Mouse (Mus musculus) heart, postnatal 14 days (tissue): Measurements from ENCODE around the gene Gpc2. TPM values are rescaled to one million over a fixed set of nuclear protein-coding genes. Genes with fewer than 3 reads are reported as not detected.
A peak's percentile ranks its signal among the peaks of the same experiment; 100 is the strongest.

ENCODE experiments used
- DNase-seq, 2 experiments: peaks; one replicate each; pipeline ENCODE4 v3.0.0; 2021 to 2022
- intact Hi-C: fragments of 180-260 bp; cut with DNase I; formaldehyde crosslinking; loops from one replicate; pipeline ENCODE4 v1.15.1; 2025
- long read RNA-seq, 2 experiments: library from polyadenylated mRNA; stranded (forward); transcript quantifications; one replicate each; pipeline ENCODE4 v2.0.0; 2021
- total RNA-seq, 2 experiments: library from RNA; stranded (reverse); gene quantifications; 2 replicates each; pipeline ENCODE4 v1.2.3; 2021

Gpc2 gene
- total RNA-seq, result under 1 TPM; 0.26 to 0.51 TPM
- long read RNA-seq, experiment 1, partial matches to known transcripts, result 0 of 1 reads
- long read RNA-seq, experiment 1, other reads (novel, unspliced or antisense), result 0 of 1 reads
- long read RNA-seq, experiment 2, result 0 reads

DNA sequence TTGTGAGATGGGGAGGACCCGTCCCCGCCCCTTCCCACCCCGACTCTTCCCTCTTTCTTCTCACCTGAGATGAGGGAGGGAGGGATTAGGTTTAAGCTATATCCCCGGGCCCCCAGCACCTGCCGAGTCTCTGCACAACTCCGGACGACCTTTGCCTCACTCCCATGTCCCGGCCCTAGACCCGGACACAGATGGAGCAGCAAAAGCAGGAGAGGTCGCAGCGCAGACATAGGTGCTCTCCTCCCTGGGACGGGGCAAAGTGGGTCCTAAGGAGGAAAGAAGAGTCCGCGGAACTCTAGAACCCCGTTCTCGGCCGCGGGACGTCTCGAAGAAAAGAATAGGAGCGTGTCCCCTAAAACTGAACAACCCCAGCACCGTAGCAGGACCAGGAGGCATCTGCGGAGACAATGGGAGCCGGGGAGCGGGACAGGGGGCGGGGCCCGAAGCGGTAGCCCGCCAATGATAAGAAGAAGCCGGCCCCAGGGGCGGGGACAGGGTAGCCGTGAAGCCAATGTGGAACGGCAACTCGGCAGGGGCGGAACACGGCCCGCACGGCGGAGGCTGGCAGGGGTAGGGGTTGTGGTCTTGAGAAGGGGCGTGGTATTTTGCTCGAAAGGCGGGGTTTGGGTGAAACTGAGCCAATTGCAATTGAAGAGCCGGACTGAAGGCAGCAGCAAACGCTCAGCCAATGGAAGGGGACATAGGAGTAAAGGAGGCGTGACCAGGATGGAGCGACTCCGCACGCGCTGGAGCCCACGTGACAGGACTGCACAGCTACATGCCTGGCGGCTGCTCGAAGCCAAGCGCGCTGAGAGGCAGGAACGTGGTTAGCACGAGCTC, at the start of gene Gpc2, which contains the start of the genes Gm43720 and Stag3:
Gene Gpc2 (minus strand): TSS at position 421 of the 840 bp plus-strand sequence.
Gene Gm43720 (minus strand): TSS at position 374 of the 840 bp plus-strand sequence.
Gene Stag3 (plus strand): TSS at position 656 of the 840 bp plus-strand sequence.
- intact Hi-C loops, result no loop called here
- peak; percentile 80 to 81 for DNase-seq

- intact Hi-C loops, result no loop called here
Observed at GRCm38 (mm10) chr5:138312795-138313194, 33.0 kb upstream of the Gpc2 start.

DNA sequence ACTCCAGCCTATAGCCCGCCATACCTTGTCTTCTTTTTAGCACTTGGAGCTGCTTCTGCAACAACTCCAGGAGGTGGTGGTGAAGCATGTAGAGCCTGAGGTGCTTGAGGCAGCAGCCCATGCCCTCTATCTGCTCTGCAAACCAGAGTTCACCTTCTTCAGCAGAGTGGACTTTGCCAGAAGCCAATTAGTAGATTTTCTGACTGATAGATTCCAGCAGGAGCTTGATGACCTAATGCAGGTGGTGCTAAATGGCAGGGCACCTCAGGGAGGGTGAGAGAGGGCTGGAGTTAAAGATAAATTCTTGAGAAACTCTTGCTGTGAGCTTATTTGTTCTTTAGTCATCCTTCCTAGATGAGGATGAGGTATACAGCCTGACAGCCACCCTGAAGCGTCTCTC, 19.8 kb upstream of the Gpc2 start:
- DNase-seq, result no peak
- intact Hi-C loops, result no loop called here

More at GRCm38 (mm10) chr5:138312795-138313194, 33.0 kb upstream of the Gpc2 start:
- DNase-seq, result no peak

DNA sequence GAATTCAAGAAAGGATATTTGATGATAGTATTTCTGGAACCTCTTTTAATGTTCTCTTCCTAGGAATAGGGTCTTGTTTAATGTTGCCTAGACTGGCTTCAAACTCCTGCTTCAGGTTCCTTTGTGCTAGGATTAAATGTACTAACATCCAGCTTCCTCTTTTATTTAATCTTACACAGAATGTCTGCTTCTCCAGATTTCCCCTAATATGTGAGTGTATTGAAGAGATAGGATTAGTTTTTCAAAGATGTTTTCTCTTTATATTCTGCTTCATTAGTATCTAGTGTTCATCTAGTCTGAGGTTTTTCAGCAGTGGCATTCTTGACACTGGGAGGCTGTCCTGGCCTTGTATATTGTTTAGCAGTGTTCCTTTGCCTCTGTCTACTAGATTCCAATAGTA, 14.4 kb upstream of the Gpc2 start:
- DNase-seq, result no peak
- intact Hi-C loops, result no loop called here

- intact Hi-C loops, result no loop called here
- no peak for DNase-seq
Observed at GRCm38 (mm10) chr5:138291638-138292037, 11.8 kb upstream of the Gpc2 start.

GRCm38 (mm10) chr5:138287861-138288260, 8.1 kb upstream of the Gpc2 start:
- DNase-seq, result no peak
- intact Hi-C loops, result no loop called here

DNA sequence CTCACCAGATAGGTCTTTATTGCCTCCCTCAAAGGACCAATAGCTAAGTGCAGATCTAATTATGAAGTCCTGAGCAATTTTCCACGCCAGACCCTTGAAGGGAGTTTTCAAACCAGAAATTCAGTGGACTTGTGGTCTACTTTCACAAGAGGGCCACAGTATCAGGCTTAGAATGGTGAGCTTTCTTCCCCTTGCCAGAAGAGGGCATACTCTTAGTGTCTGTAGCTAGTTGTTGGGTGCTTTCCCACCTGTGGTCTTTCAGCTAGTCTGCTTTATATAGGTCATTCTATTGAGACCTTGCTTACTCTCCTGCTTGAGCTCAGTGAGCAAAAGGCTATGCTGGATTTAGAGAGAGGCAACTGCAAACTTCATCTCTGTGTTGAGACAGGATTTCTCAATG, 3.7 kb upstream of the Gpc2 start:
- DNase-seq, result no peak
- intact Hi-C loops, result no loop called here

- intact Hi-C loops, result no loop called here
- DNase-seq, result no peak
Observed at GRCm38 (mm10) chr5:138281798-138282197, 2.0 kb upstream of the Gpc2 start.

DNA sequence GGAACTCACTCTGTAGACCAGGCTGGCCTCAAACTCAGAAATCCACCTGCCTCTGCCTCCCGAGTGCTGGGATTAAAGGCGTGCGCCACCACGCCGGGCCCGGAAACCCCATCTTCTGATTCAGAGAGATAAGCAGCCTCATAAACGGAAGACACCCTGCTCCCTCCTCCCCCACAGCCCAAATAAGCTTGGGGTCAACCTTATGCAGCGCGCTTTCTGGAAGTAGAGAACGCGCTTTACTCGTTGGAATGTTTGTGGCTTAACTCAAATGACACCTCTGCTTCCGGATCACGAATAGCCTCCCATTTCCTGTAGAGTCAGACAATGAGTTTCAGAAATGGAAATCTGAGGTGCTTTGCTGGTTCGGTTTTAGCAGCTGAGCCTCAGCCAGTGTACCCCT, 1.0 kb upstream of the Gpc2 start:
- DNase-seq, result no peak
- intact Hi-C loops, result no loop called here

DNA sequence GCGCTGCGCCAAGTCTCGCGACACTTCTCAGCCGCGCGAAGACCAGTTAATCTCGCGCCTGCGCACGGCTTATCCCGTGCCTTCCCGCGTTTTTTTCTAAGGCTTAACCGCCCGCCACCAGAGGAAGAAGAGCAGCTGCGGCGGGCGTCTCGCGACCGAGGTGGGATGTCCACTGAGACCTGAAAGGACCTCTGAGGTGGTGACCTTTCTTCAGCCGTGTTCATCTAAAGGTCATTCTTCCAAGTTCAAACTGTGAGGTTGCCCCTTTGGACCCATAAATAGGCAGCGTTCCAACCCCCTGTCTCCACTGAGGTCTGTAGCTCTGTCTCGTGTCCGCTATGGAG, 592 bp upstream of the Gpc2 start:
- intact Hi-C loops, result no loop called here
- DNase-seq, result no peak

GRCm38 (mm10) chr5:138277994-138278393, 1.8 kb downstream of the Gpc2 start:
- intact Hi-C loops, result no loop called here
- no peak for DNase-seq

DNA sequence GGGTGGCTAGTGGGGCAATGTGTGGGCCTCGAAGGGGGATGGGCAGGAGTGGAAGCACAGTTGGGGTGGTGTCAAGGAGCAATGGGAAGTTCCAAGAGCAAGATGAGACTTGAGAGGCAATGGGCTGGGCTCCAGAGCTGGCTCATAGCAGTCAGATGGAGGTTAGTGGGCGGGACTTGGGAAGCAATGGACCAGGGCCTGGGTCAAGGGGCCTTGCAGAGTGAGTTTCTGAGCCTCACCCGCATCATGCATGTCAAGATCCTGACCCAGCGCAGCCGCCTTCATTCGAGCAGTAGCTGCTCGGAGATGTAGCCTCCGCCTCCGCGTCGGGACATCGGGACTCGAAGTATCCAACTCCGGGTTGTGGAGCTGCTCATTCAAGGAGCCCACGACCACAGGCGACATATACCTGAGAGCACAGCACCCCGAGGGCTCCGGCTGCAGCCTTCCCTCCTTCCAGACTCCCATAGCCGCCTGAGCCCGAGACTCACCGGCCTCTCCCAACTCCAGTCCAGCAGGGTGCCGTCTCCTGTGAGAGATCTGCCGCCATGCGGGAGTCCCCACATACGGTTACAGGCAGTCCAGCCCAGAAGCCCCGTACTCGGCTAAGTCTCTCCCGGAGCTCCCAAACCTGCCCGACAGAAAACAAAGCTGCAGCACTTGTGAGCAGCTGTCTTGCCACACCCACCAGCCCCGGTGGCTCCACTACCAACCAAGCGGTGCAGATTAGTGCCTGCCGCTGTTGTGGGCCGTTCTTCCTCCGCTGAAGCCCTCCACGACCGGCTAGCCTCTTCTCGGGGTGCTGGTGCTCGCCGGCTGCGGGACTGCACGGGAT, 4.4 kb downstream of the Gpc2 start:
- no peak for DNase-seq
- intact Hi-C loops, result no loop called here

DNA sequence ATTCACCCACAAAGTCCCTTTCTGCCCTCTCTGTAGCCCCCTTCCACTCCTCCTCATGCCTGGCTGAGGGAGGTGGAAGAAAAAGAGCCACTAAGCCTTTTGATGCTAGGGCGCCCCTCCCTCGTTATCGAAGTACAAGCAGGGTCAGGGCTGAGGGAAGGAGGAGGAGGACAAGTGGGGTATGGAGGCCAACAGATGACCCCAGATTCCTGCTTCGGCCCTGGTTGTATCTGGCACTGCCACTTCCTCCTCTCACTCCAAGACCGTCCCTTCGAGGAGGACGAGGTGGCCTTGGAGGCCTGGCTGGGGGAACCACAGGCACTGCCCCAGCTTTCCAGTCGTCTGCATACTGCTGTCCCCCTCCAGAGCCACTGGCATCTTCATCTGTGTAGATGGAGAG, 5.6 kb downstream of the Gpc2 start:
- DNase-seq, result no peak
- intact Hi-C loops, result no loop called here

DNA sequence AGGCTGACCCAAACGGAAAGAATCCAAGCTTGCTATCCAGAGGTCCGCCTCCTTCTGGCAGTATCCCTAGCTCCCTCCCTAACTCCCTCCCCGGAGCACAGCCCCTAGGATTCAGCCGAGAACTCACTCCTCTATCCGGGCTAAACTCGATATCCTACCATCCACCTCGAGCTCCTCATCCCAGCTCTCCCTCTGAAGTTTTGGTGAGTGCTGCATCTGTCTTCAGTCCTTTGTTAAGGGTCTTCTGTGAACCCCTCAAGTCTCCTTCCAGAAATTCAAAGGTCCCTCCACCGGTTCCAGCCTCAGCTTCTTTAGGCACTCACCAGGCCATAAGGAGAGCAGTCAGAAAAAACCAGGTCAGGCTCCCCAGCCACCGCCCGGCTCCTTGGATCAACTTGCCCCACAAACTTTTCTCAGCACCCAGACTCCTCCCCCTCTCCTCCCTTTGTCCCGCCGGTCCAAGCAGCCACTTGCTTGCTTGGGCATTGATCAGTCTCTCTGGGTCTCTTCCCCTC, 7.3 kb downstream of the Gpc2 start, which contains the start of gene Gal3st4:
Gene Gal3st4 (minus strand): TSS at position 432 of the 515 bp plus-strand sequence.
- peak; percentile 34 to 50 for DNase-seq
- intact Hi-C loops, result no loop called here

DNA sequence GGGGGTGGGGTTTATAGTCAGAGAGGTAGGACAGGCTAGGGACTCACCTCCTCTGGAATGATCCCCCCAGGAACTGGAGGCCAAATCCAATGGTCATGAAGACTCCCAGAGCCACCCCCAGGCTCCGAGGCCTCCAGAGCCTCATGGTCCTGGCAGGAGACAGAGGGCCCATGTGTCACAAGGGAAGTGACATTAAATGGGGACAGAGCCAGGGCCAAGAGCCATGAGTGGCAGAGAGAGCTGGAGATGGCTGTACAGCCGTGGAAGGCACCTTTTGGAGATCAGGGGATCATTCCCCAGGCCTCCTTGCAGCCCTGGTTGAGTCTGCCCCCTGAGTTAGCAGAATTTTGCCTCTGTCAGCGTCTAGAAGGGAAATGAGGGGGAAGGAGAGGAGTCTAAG, 8.6 kb downstream of the Gpc2 start:
- DNase-seq, result no peak
- intact Hi-C loops, result no loop called here

DNA sequence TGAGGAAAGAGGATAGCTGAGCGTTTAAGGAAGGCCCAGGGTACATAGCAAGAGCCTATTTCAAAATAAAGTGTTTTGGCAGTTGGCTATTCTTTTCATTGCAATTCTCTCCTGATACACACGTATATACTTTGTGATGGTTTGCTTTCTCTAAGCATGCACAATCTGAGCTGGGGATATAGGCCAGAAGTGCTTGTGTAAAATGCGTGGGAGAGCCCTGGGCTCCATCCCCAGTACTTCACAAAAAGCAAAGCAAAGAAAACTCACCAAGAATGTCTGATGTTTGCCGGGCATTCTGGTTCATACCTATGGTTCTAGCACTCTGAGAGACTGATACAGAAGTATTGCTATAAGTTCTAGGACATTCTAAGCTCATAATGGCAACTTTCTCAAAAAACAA, 10.8 kb downstream of the Gpc2 start:
- no peak for DNase-seq
- intact Hi-C loops, result no loop called here

DNA sequence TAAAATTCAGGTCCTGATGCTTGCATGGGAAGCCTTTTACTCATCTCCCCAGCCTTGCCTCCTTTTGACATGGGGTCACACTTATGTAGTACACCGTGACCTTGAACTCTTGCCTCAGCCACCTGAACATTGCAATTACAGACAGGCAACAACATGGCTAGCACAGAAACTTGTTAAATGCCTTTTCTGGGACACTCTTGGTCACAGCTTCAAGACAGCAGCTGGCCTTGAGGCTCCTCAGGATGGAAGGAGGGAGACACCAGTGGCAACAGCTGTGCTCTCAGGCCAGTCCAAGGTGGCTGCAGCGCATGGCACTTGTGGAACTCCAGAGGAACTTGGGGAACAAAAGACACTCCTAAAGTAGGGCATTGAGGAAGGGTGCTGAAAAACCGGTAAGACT, 12.7 kb downstream of the Gpc2 start:
- intact Hi-C loops, result no loop called here
- no peak for DNase-seq

DNA sequence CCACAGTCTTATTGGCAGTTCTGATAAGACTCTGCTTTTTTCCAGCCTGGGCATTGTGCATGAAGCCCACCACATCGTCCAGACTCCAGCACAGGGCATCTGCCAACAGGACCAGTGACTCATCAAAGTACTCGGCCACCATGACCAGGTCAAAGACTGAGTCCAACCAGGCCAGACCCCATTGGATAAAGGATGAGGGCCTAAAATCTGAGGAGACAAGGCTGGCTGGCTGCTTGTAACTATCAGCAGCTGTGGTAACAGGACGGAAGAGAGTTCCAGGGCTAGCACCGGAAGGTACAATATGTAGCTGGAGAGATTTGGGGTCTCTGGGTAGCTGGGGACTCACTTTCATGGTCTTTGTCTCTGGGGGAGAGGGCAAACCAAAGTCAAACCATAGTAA, 14.1 kb downstream of the Gpc2 start:
- DNase-seq, result no peak
- intact Hi-C loops, result no loop called here

DNA sequence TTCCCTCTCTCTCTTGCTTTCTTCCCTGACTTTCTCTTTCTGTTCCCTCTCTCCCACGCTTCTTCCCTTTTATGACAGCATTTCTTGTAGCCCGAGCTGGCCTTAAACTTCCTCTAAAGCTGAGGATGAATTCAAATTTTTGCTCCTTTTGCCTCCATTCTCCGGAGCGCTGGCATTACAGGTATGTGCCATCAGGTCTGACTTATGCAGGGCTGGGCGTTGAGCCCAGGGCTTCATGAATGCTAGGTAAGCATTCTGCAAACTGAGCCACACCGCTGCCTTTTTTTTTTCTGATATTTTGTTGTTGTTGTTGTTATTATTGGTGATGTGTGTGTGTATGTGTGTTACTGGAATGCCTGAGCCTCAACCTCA, 15.6 kb downstream of the Gpc2 start:
- DNase-seq, result no peak
- intact Hi-C loops, result loop anchor here (5.0 kb wide), 1 partner anchor 188 kb away; no protein-coding TSS in a partner anchor

DNA sequence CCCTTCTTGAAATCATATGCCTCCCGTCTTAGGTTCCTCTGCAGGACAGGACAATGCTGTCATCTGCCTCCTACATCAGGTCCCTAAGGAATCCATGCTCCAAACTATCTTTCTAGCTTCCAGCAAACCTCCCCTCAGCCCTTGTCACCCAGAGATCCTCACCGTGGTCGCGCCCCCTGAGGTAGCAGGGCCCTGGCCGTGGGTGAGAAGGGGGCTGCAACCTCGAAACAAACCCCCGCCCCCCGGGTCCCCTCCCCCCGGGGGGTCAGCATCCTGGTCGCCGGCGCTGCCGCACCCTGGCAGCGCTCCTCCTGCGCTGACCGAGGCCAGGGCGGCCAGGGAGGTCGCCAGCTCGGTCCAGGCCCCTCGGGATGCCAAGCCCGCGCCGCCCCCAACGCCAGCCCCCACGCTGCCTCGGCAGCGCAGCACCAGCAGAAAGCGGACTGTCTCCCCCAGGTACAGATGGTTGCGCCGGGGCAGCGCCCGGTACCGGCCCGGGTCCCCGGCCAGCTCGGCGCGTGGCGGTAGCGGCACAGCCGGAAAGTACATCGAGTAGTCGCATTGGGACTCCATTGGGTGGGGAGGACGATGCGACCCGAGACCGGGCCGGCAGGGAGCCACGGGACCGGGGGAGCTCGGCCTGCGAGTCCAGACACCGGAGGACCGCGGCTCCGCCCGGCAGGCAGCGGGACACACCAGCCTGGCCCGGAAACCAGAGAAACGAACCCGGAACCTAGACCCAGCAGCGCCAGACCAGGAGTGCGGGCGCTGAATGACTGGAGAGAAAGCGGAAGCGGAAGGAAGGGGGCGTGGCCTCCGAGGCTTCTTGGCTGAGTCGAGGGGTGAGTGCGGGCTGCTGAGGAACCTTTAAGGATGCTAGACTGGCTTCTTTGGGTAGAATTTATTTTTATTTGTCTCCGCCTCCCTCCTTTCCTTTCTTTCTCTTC, 16.3 kb downstream of the Gpc2 start, which contains the start of gene BC037034:
Gene BC037034 (minus strand): TSS at position 774 of the 947 bp plus-strand sequence.
- intact Hi-C loops, result loop anchor here (5.0 kb wide), 1 partner anchor 189 kb away; no protein-coding TSS in a partner anchor

More for the DNA sequence above, 16.3 kb downstream of the Gpc2 start, which contains the start of gene BC037034:
- peak; percentile 88 to 92 for DNase-seq
